Comparison of ENCODE assay signal across 8 mouse cellular contexts in the genomic region with DNA sequence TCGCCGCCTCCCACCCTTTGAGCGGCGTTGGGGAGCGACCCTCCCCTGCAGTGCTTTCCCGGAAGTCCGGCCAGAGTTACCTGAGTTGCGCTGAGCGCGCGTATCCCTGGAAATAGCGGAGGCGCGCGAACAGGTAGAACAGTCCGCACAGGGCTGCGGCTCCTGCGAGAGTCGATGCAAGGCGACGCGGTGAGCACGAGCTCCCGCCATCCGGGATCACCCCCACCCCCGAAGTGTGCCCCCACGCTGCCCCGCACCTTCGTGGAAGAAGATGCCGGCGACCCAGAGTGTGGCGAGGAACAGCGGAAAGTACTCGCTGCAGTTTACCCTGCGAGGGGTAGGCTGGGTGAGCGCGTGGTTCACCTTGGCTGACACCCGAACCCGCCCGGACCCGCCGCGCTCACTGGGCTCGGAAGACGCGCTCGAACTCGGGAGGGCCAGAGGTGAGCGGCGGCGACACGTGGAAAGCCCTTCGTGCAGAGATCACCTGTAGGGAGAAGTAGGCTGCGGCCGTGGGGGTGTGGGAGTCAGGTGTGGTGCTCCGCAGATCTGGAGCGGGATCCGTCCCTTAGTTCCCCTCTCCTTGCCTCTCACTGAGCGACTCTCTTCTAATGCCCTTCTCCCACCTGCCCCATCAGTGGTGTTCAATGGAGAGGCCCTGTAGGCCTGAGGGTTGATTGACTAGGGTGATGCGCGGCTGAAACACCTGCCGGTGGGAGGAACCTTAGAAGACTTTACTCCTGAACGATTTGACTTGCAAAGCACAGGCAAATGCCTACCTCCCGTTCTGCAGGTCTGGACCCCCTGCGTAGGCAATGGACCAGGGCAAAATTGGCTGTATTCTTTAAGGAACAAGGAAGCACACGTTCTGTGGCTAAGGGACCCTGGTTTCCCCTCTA. TPM values are rescaled to one million over a fixed set of nuclear protein-coding genes. Genes with fewer than 3 reads are reported as not detected.
DNase-seq lines count a peak whose midpoint lies in the region; ATAC-seq and TF ChIP-seq lines count a peak whose summit lies in the region.

No protein-coding gene starts in this region.

- H3K4me1 ChIP-seq in E14TG2a.4 (replicated peaks; ENCODE audit: low read depth, low read length) = peaks cover 59% of the 10 kb centered on the region
- H3K4me1 ChIP-seq in forebrain, embryonic 15.5 days = peaks cover 17% of the 10 kb centered on the region
- H3K4me1 ChIP-seq in limb, embryonic 14.5 days (ENCODE audit: control insufficient read depth, insufficient read depth, low read length) = peaks cover 5% of the 10 kb centered on the region
- peaks cover 20% of the 10 kb centered on the region for H3K4me1 ChIP-seq in testis, adult 2 months (ENCODE audit: control insufficient read depth, insufficient read depth, low read length)

- peak; percentile 14 for ATAC-seq in forebrain, embryonic 15.5 days (replicated peaks)
- peak; percentile 45 for ATAC-seq in limb, embryonic 14.5 days (ENCODE audit: low FRiP score, low read depth)

- TF ChIP-seq POLR2A in limb, embryonic 14.5 days (IDR thresholded peaks at IDR 0.05; ENCODE audit: borderline replicate concordance, extremely low read depth, insufficient read depth, insufficient read length) = no peak
- no peak for TF ChIP-seq POLR2A in testis, adult 2 months (IDR thresholded peaks at IDR 0.05; ENCODE audit: control insufficient read depth, low read depth, low read length)

- no peak for TF ChIP-seq CTCF in E14TG2a.4 (conservative IDR thresholded peaks at IDR 0.05; ENCODE audit: low read length)
- no peak for TF ChIP-seq CTCF in testis, adult 2 months (IDR thresholded peaks at IDR 0.05; ENCODE audit: control insufficient read depth, insufficient read depth, insufficient replicate concordance, low read depth, low read length)

- H3K9ac ChIP-seq in forebrain, embryonic 15.5 days (replicated peaks) = peak overlapping the region; percentile 53
- H3K9ac ChIP-seq in limb, embryonic 14.5 days (ENCODE audit: low read depth, low read length, severe bottlenecking) = peak overlapping the region; percentile 64

- 2% methylated on average over 61 of the region's 66 CpGs for WGBS in forebrain, embryonic 15.5 days
- 2% methylated on average over 55 of the region's 66 CpGs for WGBS in limb, embryonic 14.5 days

- peak overlapping the region; percentile 86 for H3K4me3 ChIP-seq in E14TG2a.4 (replicated peaks; ENCODE audit: low read length)
- H3K4me3 ChIP-seq in forebrain, embryonic 15.5 days = peak overlapping the region; percentile 61
- peak overlapping the region; percentile 62 for H3K4me3 ChIP-seq in limb, embryonic 14.5 days (replicated peaks; ENCODE audit: low read length)
- H3K4me3 ChIP-seq in testis, adult 2 months (ENCODE audit: control insufficient read depth, low read depth, low read length) = peak overlapping the region; percentile 87

- peaks cover 77% of the 10 kb centered on the region for H3K27me3 ChIP-seq in E14TG2a.4 (ENCODE audit: insufficient read depth, low read length)
- no peaks in the 10 kb centered on the region; the same call in 1 of the 2 replicates for H3K27me3 ChIP-seq in forebrain, embryonic 15.5 days
- H3K27me3 ChIP-seq in limb, embryonic 14.5 days (ENCODE audit: control insufficient read depth, insufficient read depth, low read length) = peaks cover 16% of the 10 kb centered on the region
- no peaks in the 10 kb centered on the region; the same call in 1 of the 2 replicates for H3K27me3 ChIP-seq in testis, adult 2 months (ENCODE audit: control insufficient read depth, insufficient read depth, low read length)

- H3K4me2 ChIP-seq in forebrain, embryonic 15.5 days (replicated peaks) = peak overlapping the region; percentile 77
- peak overlapping the region; percentile 95 for H3K4me2 ChIP-seq in limb, embryonic 14.5 days (replicated peaks; ENCODE audit: low read depth, low read length, severe bottlenecking)

- DNase-seq in heart, adult 11 months = peak; percentile 96
- no peak for DNase-seq in heart, adult 9 months (ENCODE audit: low spot score in 2 of 2)
- DNase-seq in limb, embryonic 14.5 days (ENCODE audit: low spot score) = no peak
- DNase-seq in gastrocnemius, adult 18-20 months (ENCODE audit: low spot score) = no peak
- DNase-seq in left cerebral cortex, adult 11 months (ENCODE audit: low spot score) = no peak

- peaks cover 49% of the 10 kb centered on the region for H3K36me3 ChIP-seq in E14TG2a.4 (ENCODE audit: insufficient read depth, low read length)
- peaks cover 30% of the 10 kb centered on the region for H3K36me3 ChIP-seq in forebrain, embryonic 15.5 days
- H3K36me3 ChIP-seq in limb, embryonic 14.5 days (ENCODE audit: control insufficient read depth, insufficient read depth, low read length) = peaks cover 31% of the 10 kb centered on the region
- H3K36me3 ChIP-seq in testis, adult 2 months (ENCODE audit: control insufficient read depth, insufficient read depth, low read length) = no peaks in the 10 kb centered on the region

- H3K27ac ChIP-seq in forebrain, embryonic 15.5 days (replicated peaks) = no peak overlapping the region
- H3K27ac ChIP-seq in limb, embryonic 14.5 days (replicated peaks; ENCODE audit: low read depth, low read length) = no peak overlapping the region
- H3K27ac ChIP-seq in testis, adult 2 months (ENCODE audit: control insufficient read depth, insufficient read depth, low read depth, low read length) = no peak overlapping the region

- no peaks in the 10 kb centered on the region for H3K9me3 ChIP-seq in E14TG2a.4 (ENCODE audit: low read length)
- no peaks in the 10 kb centered on the region for H3K9me3 ChIP-seq in forebrain, embryonic 15.5 days
- H3K9me3 ChIP-seq in limb, embryonic 14.5 days (ENCODE audit: control insufficient read depth, low read length) = no peaks in the 10 kb centered on the region

RNA-seq across cellular contexts. Expression of gene Ltc4s, which starts 1.2 kb away (rescaled TPM):
- polyA plus RNA-seq in forebrain, embryonic 15.5 days (2015; fragmentation: Nextera tagmentation; extraction: Ambion mirVana) = 2.4 and 3.1 TPM in 2 replicates
- polyA plus RNA-seq in limb, embryonic 14.5 days (2012; rRNA removed) = 4.0 and 7.1 TPM in 2 replicates
- 2.5 and 3.9 TPM in 2 replicates for polyA plus RNA-seq in limb, embryonic 14.5 days (2014; fragmentation: Nextera tagmentation; extraction: Ambion mirVana)
- 11.0 and 15.5 TPM in 2 replicates for polyA plus RNA-seq in testis, adult 2 months (2012; rRNA removed)
- 1 to 10 TPM in 1 of 2 experiments, under 1 TPM in 1; 0.89 to 2.7 TPM for total RNA-seq in gastrocnemius, adult 18-20 months (2021)

RNA-seq across cellular contexts. Expression of gene Mgat4b, which starts 26.5 kb away (rescaled TPM):
- polyA plus RNA-seq in forebrain, embryonic 15.5 days (2015; fragmentation: Nextera tagmentation; extraction: Ambion mirVana) = 40.3 and 46.3 TPM in 2 replicates
- polyA plus RNA-seq in limb, embryonic 14.5 days (2012; rRNA removed) = 34.5 and 45.3 TPM in 2 replicates
- polyA plus RNA-seq in limb, embryonic 14.5 days (2014; fragmentation: Nextera tagmentation; extraction: Ambion mirVana) = 21.1 and 23.6 TPM in 2 replicates
- polyA plus RNA-seq in testis, adult 2 months (2012; rRNA removed) = 19.5 and 20.8 TPM in 2 replicates
- 10 to 100 TPM; 38.3 to 39.1 TPM for total RNA-seq in gastrocnemius, adult 18-20 months (2021)

RNA-seq across cellular contexts. Expression of gene Sqstm1, which starts 26.6 kb away (rescaled TPM):
- polyA plus RNA-seq in forebrain, embryonic 15.5 days (2015; fragmentation: Nextera tagmentation; extraction: Ambion mirVana) = 285 and 303 TPM in 2 replicates
- 112 and 120 TPM in 2 replicates for polyA plus RNA-seq in limb, embryonic 14.5 days (2012; rRNA removed)
- polyA plus RNA-seq in limb, embryonic 14.5 days (2014; fragmentation: Nextera tagmentation; extraction: Ambion mirVana) = 214 and 227 TPM in 2 replicates
- 43.2 and 46.7 TPM in 2 replicates for polyA plus RNA-seq in testis, adult 2 months (2012; rRNA removed)
- 100 to 1,000 TPM; 521 to 604 TPM for total RNA-seq in gastrocnemius, adult 18-20 months (2021)

RNA-seq across cellular contexts. Expression of gene Maml1, which starts 54.9 kb away (rescaled TPM):
- 3.8 and 4.6 TPM in 2 replicates for polyA plus RNA-seq in forebrain, embryonic 15.5 days (2015; fragmentation: Nextera tagmentation; extraction: Ambion mirVana)
- 25.2 and 30.9 TPM in 2 replicates for polyA plus RNA-seq in limb, embryonic 14.5 days (2012; rRNA removed)
- polyA plus RNA-seq in limb, embryonic 14.5 days (2014; fragmentation: Nextera tagmentation; extraction: Ambion mirVana) = 13.7 and 15.3 TPM in 2 replicates
- polyA plus RNA-seq in testis, adult 2 months (2012; rRNA removed) = 4.2 TPM in 2 replicates
- 1 to 10 TPM; 4.9 to 7.4 TPM for total RNA-seq in gastrocnemius, adult 18-20 months (2021)
